Mouse (Mus musculus): ENCODE results near the gene Tpm3. TPM values are rescaled to one million over a fixed set of nuclear protein-coding genes. Genes with fewer than 3 reads are reported as not detected.
A peak's percentile ranks its signal among the peaks of the same experiment; 100 is the strongest.
"Not testable (repeated sequence)": the region's sequence is repeated elsewhere in the genome, so short reads cannot be mapped to it uniquely, and the experiment has no call there.

The Tpm3 gene
- polyA plus RNA-seq, 1 experiment, result 252 TPM

- Histone ChIP-seq H3K36me3 (ENCODE audit: control insufficient read depth, insufficient read depth, low read length) (no peaks in the 10 kb centered on the region), H3K4me3 (ENCODE audit: control insufficient read depth, insufficient read depth, low read length) (no peak overlapping the region), H3K4me1 (replicated peaks; ENCODE audit: control insufficient read depth, insufficient read depth, low read length) (peaks cover 2% of the 10 kb centered on the region), H3K27ac (ENCODE audit: control insufficient read depth, insufficient read depth, low read length) (no peak overlapping the region), H3K27me3 (ENCODE audit: control insufficient read depth, insufficient read depth, low read length) (no peaks in the 10 kb centered on the region)
- WGBS, result 84% methylated on average over 2 of the region's 2 CpGs
- TF ChIP-seq POLR2A (IDR thresholded peaks at IDR 0.05; ENCODE audit: control insufficient read depth, extremely low read depth, insufficient read depth, low read length, poor library complexity), result no peak
- no peak for TF ChIP-seq CTCF (IDR thresholded peaks at IDR 0.05; ENCODE audit: borderline replicate concordance, control insufficient read depth, extremely low read depth, insufficient read depth, low read length, poor library complexity)
- DNase-seq, result peak; percentile 22
Observed at GRCm38 (mm10) chr3:90114342-90114741, 41.9 kb downstream of the Tpm3 start.

DNA sequence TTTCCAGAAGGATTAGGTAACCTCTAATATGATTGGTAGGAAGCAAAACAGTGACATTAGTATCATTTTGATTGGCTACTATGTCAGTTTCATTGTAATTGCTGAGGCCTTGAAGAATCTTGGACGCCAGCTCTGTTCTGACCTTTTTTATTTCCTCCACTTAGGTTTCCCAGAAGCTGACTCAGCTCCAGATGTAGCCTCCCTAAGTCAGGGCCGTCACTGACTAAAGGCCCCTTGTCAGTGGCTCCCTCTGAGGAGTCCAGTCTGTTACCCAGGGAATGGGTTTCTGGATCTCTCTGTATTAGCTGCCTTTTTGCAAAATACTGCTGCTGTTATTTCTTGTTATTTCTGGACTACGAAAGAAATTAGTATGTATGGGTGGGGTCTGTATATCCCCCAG is 43.1 kb downstream of the Tpm3 start:
- 89% methylated on average over 3 of the region's 3 CpGs for whole genome bisulfite sequencing
- TF ChIP-seq CTCF (IDR thresholded peaks at IDR 0.05; ENCODE audit: borderline replicate concordance, control insufficient read depth, extremely low read depth, insufficient read depth, low read length, poor library complexity) (no peak), POLR2A (IDR thresholded peaks at IDR 0.05; ENCODE audit: control insufficient read depth, extremely low read depth, insufficient read depth, low read length, poor library complexity) (no peak)
- peaks cover 2% of the 10 kb centered on the region for H3K4me1 ChIP-seq (replicated peaks; ENCODE audit: control insufficient read depth, insufficient read depth, low read length)
- no peak for DNase-seq
- no peaks in the 10 kb centered on the region for H3K36me3 ChIP-seq (ENCODE audit: control insufficient read depth, insufficient read depth, low read length)
- no peak overlapping the region for H3K4me3 ChIP-seq (ENCODE audit: control insufficient read depth, insufficient read depth, low read length)
- no peak overlapping the region for H3K27ac ChIP-seq (ENCODE audit: control insufficient read depth, insufficient read depth, low read length)
- no peaks in the 10 kb centered on the region for H3K27me3 ChIP-seq (ENCODE audit: control insufficient read depth, insufficient read depth, low read length)

GRCm38 (mm10) chr3:90118132-90118790 is 45.8 kb downstream of the Tpm3 start:
- no peak overlapping the region for H3K4me3 ChIP-seq (ENCODE audit: control insufficient read depth, insufficient read depth, low read length)
- H3K27me3 ChIP-seq (ENCODE audit: control insufficient read depth, insufficient read depth, low read length), result no peaks in the 10 kb centered on the region
- DNase-seq, result no peak
- 93% methylated on average over 13 of the region's 13 CpGs for WGBS
- H3K4me1 ChIP-seq (replicated peaks; ENCODE audit: control insufficient read depth, insufficient read depth, low read length), result no peaks in the 10 kb centered on the region
- no peak overlapping the region for H3K27ac ChIP-seq (ENCODE audit: control insufficient read depth, insufficient read depth, low read length)
- H3K36me3 ChIP-seq (ENCODE audit: control insufficient read depth, insufficient read depth, low read length), result no peaks in the 10 kb centered on the region
- TF ChIP-seq CTCF (IDR thresholded peaks at IDR 0.05; ENCODE audit: borderline replicate concordance, control insufficient read depth, extremely low read depth, insufficient read depth, low read length, poor library complexity) (no peak), POLR2A (IDR thresholded peaks at IDR 0.05; ENCODE audit: control insufficient read depth, extremely low read depth, insufficient read depth, low read length, poor library complexity) (no peak)

DNA sequence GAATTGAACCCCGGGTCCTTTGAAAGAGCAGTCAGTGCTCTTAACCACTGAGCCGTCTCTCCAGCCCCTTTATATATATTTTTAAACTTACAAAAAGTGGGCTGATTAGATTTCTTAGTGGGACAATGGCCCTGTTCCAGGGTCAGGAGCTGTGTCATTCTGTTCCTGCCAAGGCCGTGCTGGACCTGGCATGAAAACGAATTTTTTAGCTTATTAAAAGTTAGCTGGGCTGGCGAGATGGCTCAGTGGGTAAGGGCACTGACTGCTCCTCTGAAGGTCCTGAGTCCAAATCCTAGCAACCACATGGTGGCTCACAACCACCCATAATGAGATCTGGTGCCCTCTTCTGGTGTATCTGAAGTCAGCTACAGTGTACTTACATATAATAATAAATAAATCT is 49.6 kb downstream of the Tpm3 start:
- DNase-seq; H3K27me3 ChIP-seq (ENCODE audit: control insufficient read depth, insufficient read depth, low read length); H3K36me3 ChIP-seq (ENCODE audit: control insufficient read depth, insufficient read depth, low read length); H3K27ac ChIP-seq (ENCODE audit: control insufficient read depth, insufficient read depth, low read length); H3K4me3 ChIP-seq (ENCODE audit: control insufficient read depth, insufficient read depth, low read length); H3K4me1 ChIP-seq (replicated peaks; ENCODE audit: control insufficient read depth, insufficient read depth, low read length): not testable (repeated sequence)
- WGBS, result 96% methylated on average over 5 of the region's 5 CpGs

GRCm38 (mm10) chr3:90125710-90126109 is 53.3 kb downstream of the Tpm3 start:
- 4% methylated on average over 5 of the region's 5 CpGs for WGBS
- Histone ChIP-seq H3K27me3 (ENCODE audit: control insufficient read depth, insufficient read depth, low read length) (no peaks in the 10 kb centered on the region), H3K36me3 (ENCODE audit: control insufficient read depth, insufficient read depth, low read length) (no peaks in the 10 kb centered on the region), H3K4me3 (ENCODE audit: control insufficient read depth, insufficient read depth, low read length) (no peak overlapping the region), H3K4me1 (replicated peaks; ENCODE audit: control insufficient read depth, insufficient read depth, low read length) (peaks cover 4% of the 10 kb centered on the region; the same call in 1 of the 2 replicates), H3K27ac (ENCODE audit: control insufficient read depth, insufficient read depth, low read length) (no peak overlapping the region)
- TF ChIP-seq CTCF (IDR thresholded peaks at IDR 0.05; ENCODE audit: borderline replicate concordance, control insufficient read depth, extremely low read depth, insufficient read depth, low read length, poor library complexity), result no peak
- no peak for DNase-seq

DNA sequence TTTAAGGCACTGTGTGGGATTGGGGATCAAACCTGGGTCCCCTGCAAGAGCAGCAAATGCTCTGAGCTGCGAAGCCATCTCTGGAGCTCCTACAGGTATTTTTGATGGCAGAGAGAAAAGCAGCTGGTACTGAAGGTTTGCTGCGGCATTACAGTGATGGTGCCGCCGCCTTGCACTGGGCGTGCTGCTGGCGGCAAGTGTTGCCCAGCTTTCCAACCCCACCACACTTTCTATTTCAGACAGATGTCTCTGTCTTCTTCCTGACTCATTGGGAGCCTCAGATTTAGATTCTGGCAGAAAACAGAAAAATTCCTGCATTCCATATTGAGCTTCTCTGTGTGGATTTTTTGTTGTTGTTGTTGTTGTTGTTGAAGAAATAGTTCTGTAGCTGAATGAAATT is 55.4 kb downstream of the Tpm3 start:
- TF ChIP-seq CTCF (IDR thresholded peaks at IDR 0.05; ENCODE audit: borderline replicate concordance, control insufficient read depth, extremely low read depth, insufficient read depth, low read length, poor library complexity) (no peak), POLR2A (IDR thresholded peaks at IDR 0.05; ENCODE audit: control insufficient read depth, extremely low read depth, insufficient read depth, low read length, poor library complexity) (no peak)
- Histone ChIP-seq H3K36me3 (ENCODE audit: control insufficient read depth, insufficient read depth, low read length) (no peaks in the 10 kb centered on the region), H3K27ac (ENCODE audit: control insufficient read depth, insufficient read depth, low read length) (no peak overlapping the region), H3K4me1 (replicated peaks; ENCODE audit: control insufficient read depth, insufficient read depth, low read length) (peaks cover 4% of the 10 kb centered on the region; the same call in 1 of the 2 replicates), H3K27me3 (ENCODE audit: control insufficient read depth, insufficient read depth, low read length) (no peaks in the 10 kb centered on the region), H3K4me3 (ENCODE audit: control insufficient read depth, insufficient read depth, low read length) (no peak overlapping the region)
- DNase-seq, result no peak
- WGBS, result 98% methylated on average over 6 of the region's 6 CpGs

DNA sequence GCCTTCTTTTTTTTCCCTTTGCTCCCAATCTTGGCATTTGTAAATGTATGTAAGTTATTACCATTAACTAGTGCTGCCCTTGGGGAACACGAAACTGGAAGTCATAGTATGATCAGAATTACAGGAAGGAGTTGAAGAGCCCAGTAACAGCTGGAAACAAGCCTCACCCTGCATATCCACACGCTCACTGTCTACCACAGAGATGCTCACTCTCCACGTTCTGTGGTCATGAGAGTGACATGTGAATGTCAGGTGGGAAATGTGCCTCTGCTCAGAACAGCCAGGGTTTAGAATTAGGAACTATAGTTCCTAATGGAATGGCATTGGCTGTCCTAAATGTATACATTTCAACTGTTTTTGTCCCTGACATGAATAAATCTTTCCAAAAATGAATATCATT is 60.3 kb downstream of the Tpm3 start:
- 33% methylated on average over 3 of the region's 3 CpGs for WGBS
- no peak for TF ChIP-seq POLR2A (IDR thresholded peaks at IDR 0.05; ENCODE audit: control insufficient read depth, extremely low read depth, insufficient read depth, low read length, poor library complexity)
- TF ChIP-seq CTCF (IDR thresholded peaks at IDR 0.05; ENCODE audit: borderline replicate concordance, control insufficient read depth, extremely low read depth, insufficient read depth, low read length, poor library complexity), result no peak
- Histone ChIP-seq H3K4me1 (replicated peaks; ENCODE audit: control insufficient read depth, insufficient read depth, low read length) (no peaks in the 10 kb centered on the region), H3K36me3 (ENCODE audit: control insufficient read depth, insufficient read depth, low read length) (no peaks in the 10 kb centered on the region), H3K27ac (ENCODE audit: control insufficient read depth, insufficient read depth, low read length) (no peak overlapping the region), H3K27me3 (ENCODE audit: control insufficient read depth, insufficient read depth, low read length) (no peaks in the 10 kb centered on the region), H3K4me3 (ENCODE audit: control insufficient read depth, insufficient read depth, low read length) (no peak overlapping the region)
- DNase-seq, result no peak
